Mouse (Mus musculus) embryonic fibroblast, embryonic 13.5 days (primary cell): Measurements from ENCODE around the gene Tnxb.

ENCODE experiments used
- CTCF ChIP-seq: IDR thresholded peaks from 2 replicates; pipeline ENCODE4 v1.5.1; 2011; ENCODE audit warnings: mild to moderate bottlenecking, control low read depth, low read length, moderate library complexity, borderline replicate concordance; ENCODE audit not compliant: insufficient read depth
- POLR2A ChIP-seq: IDR thresholded peaks from 2 replicates; pipeline ENCODE4 v1.6.1; 2011; ENCODE audit warnings: low read depth, mild to moderate bottlenecking, control low read depth, low read length, moderate library complexity

- TF ChIP-seq CTCF (no peak), POLR2A (peak; percentile 53; the same call in 1 of the 2 replicates)
Measured at GRCm38 (mm10) chr17:34632261-34632691, 38.1 kb upstream of the Tnxb start.
